Mouse (Mus musculus): Measurements from ENCODE around the gene Kctd14.

DNA sequence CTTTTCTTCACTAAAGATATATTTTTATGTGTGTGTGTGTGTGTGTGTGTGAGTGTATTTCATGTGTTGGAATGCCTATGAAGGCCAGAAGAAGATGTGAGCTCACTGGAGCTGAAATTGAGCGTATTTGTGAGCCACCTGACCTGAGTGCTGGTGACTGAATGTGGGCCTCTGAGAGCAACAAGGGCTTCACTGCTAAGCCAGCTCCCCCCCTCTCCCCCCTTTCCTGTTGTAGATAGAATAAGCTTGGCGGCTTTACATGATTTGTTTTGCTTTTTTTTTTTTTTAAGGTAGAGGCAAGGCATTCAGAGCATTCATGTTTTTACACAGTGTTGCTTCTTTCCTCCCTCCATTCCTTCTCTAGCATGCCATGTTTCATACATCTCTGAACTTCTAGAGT is 32.3 kb downstream of the Kctd14 start:
- no peak for TF ChIP-seq POLR2A (IDR thresholded peaks at IDR 0.05; ENCODE audit: extremely low read depth, insufficient read depth, low read length)
- no peak for TF ChIP-seq CTCF (IDR thresholded peaks at IDR 0.05; ENCODE audit: low read depth, low read length)
